Mouse (Mus musculus): ENCODE data around the gene Rtf2. TPM values are rescaled to one million over a fixed set of nuclear protein-coding genes. Genes with fewer than 3 reads are reported as not detected.

Gene Rtf2
- 38.4 and 53.6 TPM in 2 replicates for polyA plus RNA-seq (2011; ENCODE audit: insufficient read depth, insufficient read length, low replicate concordance, missing spikeins)

- 3% methylated on average over 35 of the region's 35 CpGs for WGBS
- peak within 1 kb of the TSS; percentile 79 for H3K27ac ChIP-seq (ENCODE audit: control insufficient read depth, insufficient read depth, low read depth, low read length, poor library complexity)
- no peak for TF ChIP-seq CTCF (IDR thresholded peaks at IDR 0.05; ENCODE audit: control insufficient read depth, insufficient read depth, low read length)
- peak; percentile 15; the same call in 1 of the 2 replicates for TF ChIP-seq POLR2A (IDR thresholded peaks at IDR 0.05; ENCODE audit: borderline replicate concordance, control insufficient read depth, low read depth, low read length)
- H3K4me1 ChIP-seq (ENCODE audit: control insufficient read depth, insufficient read depth, low read length): no peaks in the 10 kb centered on the region; the same call in 1 of the 2 replicates
- peak within 1 kb of the TSS; percentile 80 for H3K4me3 ChIP-seq (replicated peaks; ENCODE audit: control insufficient read depth, low read depth, low read length)
Observed at GRCm38 (mm10) chr2:172439843-172440639, at the start of gene Rtf2. Gene Rtf2, plus strand, starts transcription at chr2:172440556.

DNA sequence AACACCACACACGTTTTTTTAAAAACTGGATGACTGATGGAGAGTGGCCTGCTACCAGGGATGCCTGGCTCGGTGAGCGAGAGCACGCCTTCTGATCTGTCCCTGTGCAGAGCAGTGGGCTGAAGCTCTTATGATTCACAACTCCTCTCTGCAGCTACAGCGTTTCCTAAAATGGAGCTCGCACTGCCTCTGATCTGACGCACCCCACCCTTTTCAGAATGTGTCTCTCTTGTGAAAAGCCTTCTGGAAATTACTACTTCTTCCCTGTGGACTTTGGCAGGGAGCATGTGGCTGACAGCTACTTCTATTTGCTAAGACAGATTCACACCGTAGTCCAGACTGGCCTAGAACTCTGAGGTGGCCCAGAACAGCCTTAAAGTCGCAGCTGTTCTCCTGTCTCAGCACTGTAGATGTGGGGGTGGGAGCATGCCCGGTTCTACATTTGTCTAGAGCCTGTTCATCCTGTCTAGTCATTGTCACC, 48.3 kb upstream of the Rtf2 start:
- peaks cover 4% of the 10 kb centered on the region; the same call in 1 of the 2 replicates for H3K4me1 ChIP-seq (ENCODE audit: control insufficient read depth, insufficient read depth, low read length)
- TF ChIP-seq CTCF (IDR thresholded peaks at IDR 0.05; ENCODE audit: control insufficient read depth, insufficient read depth, low read length): no peak
- TF ChIP-seq POLR2A (IDR thresholded peaks at IDR 0.05; ENCODE audit: borderline replicate concordance, control insufficient read depth, low read depth, low read length): no peak
- 62% methylated on average over 10 of the region's 10 CpGs for WGBS
- no peak overlapping the region for H3K27ac ChIP-seq (ENCODE audit: control insufficient read depth, insufficient read depth, low read depth, low read length, poor library complexity)
- H3K4me3 ChIP-seq (replicated peaks; ENCODE audit: control insufficient read depth, low read depth, low read length): no peak overlapping the region

DNA sequence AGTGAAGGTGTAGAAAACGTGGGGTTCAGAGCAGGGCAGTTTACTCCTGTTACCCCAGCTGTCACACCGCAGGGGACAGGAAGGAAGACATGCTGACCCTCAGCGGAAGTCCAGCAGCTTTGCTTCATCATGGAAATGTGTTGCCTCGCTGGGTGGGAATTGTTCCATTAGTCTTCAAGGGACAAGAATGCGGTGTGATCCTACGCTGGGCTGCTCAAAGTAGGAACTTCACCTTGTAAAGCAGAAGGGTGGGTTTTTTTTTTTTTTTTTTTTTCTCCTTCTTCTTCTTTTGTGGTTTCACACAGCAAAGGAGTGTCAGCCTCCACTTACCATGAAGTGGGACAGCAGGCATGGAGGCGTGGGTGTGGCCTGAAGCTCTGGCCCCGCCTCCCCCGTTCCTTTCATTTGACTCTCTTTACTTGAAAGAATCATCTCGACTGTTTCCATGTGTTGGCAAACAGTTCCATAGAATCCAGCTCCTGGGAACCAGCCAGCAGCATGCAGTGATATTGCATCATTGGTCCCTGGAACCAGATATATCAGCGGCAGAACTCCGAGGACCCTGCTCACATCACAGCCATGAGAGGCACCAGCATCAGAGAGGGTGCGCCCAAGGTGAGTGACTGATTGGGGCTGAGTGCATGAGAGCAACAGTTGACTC, 46.8 kb upstream of the Rtf2 start, which contains the start of gene Cass4:
TSS of gene Cass4 (plus strand) at position 404 of the 661 bp plus-strand sequence.
- TF ChIP-seq CTCF (IDR thresholded peaks at IDR 0.05; ENCODE audit: control insufficient read depth, insufficient read depth, low read length) (no peak), POLR2A (IDR thresholded peaks at IDR 0.05; ENCODE audit: borderline replicate concordance, control insufficient read depth, low read depth, low read length) (no peak)
- Histone ChIP-seq H3K4me3 (replicated peaks; ENCODE audit: control insufficient read depth, low read depth, low read length) (peak within 1 kb of the TSS; percentile 62), H3K27ac (ENCODE audit: control insufficient read depth, insufficient read depth, low read depth, low read length, poor library complexity) (peak within 1 kb of the TSS; percentile 52), H3K4me1 (ENCODE audit: control insufficient read depth, insufficient read depth, low read length) (peaks cover 6% of the 10 kb centered on the region; the same call in 1 of the 2 replicates)
- WGBS: 10% methylated on average over 13 of the region's 13 CpGs

GRCm38 (mm10) chr2:172394052-172394392, 46.3 kb upstream of the Rtf2 start:
- peak overlapping the region; percentile 52 for H3K27ac ChIP-seq (ENCODE audit: control insufficient read depth, insufficient read depth, low read depth, low read length, poor library complexity)
- H3K4me1 ChIP-seq (ENCODE audit: control insufficient read depth, insufficient read depth, low read length): peaks cover 6% of the 10 kb centered on the region; the same call in 1 of the 2 replicates
- peak overlapping the region; percentile 62 for H3K4me3 ChIP-seq (replicated peaks; ENCODE audit: control insufficient read depth, low read depth, low read length)
- TF ChIP-seq CTCF (IDR thresholded peaks at IDR 0.05; ENCODE audit: control insufficient read depth, insufficient read depth, low read length) (no peak), POLR2A (IDR thresholded peaks at IDR 0.05; ENCODE audit: borderline replicate concordance, control insufficient read depth, low read depth, low read length) (no peak)
- 38% methylated on average over 2 of the region's 2 CpGs for WGBS

DNA sequence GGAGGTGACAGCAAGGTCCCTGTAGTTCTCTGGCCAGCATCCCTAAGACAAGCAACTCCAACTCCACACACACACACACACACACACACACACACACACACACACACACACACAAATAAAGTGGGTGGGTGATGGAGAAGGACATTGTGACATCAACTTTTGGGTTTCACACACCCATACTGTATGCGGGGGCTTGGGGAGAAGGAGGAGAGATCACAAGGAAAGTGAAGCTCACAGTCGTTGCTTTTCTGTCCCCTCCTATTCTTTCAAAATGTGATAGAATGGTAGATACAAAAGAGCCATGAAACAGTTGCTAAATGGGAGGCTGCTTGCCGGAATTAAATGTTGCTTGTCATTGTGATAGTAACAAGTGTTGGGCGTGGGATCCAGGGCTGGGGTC, 45.7 kb upstream of the Rtf2 start:
- H3K4me1 ChIP-seq (ENCODE audit: control insufficient read depth, insufficient read depth, low read length): peaks cover 10% of the 10 kb centered on the region; the same call in 1 of the 2 replicates
- WGBS: 64% methylated on average over 4 of the region's 4 CpGs
- H3K27ac ChIP-seq (ENCODE audit: control insufficient read depth, insufficient read depth, low read depth, low read length, poor library complexity): no peak overlapping the region
- H3K4me3 ChIP-seq (replicated peaks; ENCODE audit: control insufficient read depth, low read depth, low read length): no peak overlapping the region
- TF ChIP-seq CTCF (IDR thresholded peaks at IDR 0.05; ENCODE audit: control insufficient read depth, insufficient read depth, low read length): no peak
- TF ChIP-seq POLR2A (IDR thresholded peaks at IDR 0.05; ENCODE audit: borderline replicate concordance, control insufficient read depth, low read depth, low read length): no peak

GRCm38 (mm10) chr2:172395961-172396360, 44.4 kb upstream of the Rtf2 start:
- H3K4me1 ChIP-seq (ENCODE audit: control insufficient read depth, insufficient read depth, low read length): peaks cover 14% of the 10 kb centered on the region; the same call in 1 of the 2 replicates
- TF ChIP-seq POLR2A (IDR thresholded peaks at IDR 0.05; ENCODE audit: borderline replicate concordance, control insufficient read depth, low read depth, low read length): no peak
- TF ChIP-seq CTCF (IDR thresholded peaks at IDR 0.05; ENCODE audit: control insufficient read depth, insufficient read depth, low read length): no peak
- 73% methylated on average over 9 of the region's 9 CpGs for WGBS
- no peak overlapping the region for H3K4me3 ChIP-seq (replicated peaks; ENCODE audit: control insufficient read depth, low read depth, low read length)
- no peak overlapping the region for H3K27ac ChIP-seq (ENCODE audit: control insufficient read depth, insufficient read depth, low read depth, low read length, poor library complexity)

GRCm38 (mm10) chr2:172399901-172400300, 40.5 kb upstream of the Rtf2 start:
- WGBS: 49% methylated on average over 9 of the region's 9 CpGs
- H3K4me1 ChIP-seq (ENCODE audit: control insufficient read depth, insufficient read depth, low read length): peaks cover 12% of the 10 kb centered on the region; the same call in 1 of the 2 replicates
- H3K27ac ChIP-seq (ENCODE audit: control insufficient read depth, insufficient read depth, low read depth, low read length, poor library complexity): peak overlapping the region; percentile 52
- H3K4me3 ChIP-seq (replicated peaks; ENCODE audit: control insufficient read depth, low read depth, low read length): no peak overlapping the region
- TF ChIP-seq CTCF (IDR thresholded peaks at IDR 0.05; ENCODE audit: control insufficient read depth, insufficient read depth, low read length) (no peak), POLR2A (IDR thresholded peaks at IDR 0.05; ENCODE audit: borderline replicate concordance, control insufficient read depth, low read depth, low read length) (no peak)
